Mouse (Mus musculus) CH12.LX (cell line): Measurements from ENCODE around the gene P3h1.

Experiments
- EP300 ChIP-seq: IDR thresholded peaks from 2 replicates; pipeline ENCODE4 v1.6.1; 2011; ENCODE audit warnings: low read length, improper control_type of control experiment
- ETS1 ChIP-seq: conservative IDR thresholded peaks from 2 replicates; pipeline ENCODE4 v1.6.1; 2012; ENCODE audit warnings: low read depth, mild to moderate bottlenecking, inconsistent platforms, low read length, improper control_type of control experiment, moderate library complexity
- KAT2A ChIP-seq: IDR thresholded peaks from 2 replicates; pipeline ENCODE4 v1.6.1; 2012; ENCODE audit warnings: low read length, improper control_type of control experiment, inconsistent platforms; ENCODE audit not compliant: insufficient replicate concordance
- MAFK ChIP-seq: IDR thresholded peaks from 2 replicates; pipeline ENCODE4 v1.6.1; 2011; ENCODE audit warnings: low read length, improper control_type of control experiment; ENCODE audit not compliant: insufficient replicate concordance
- MXI1 ChIP-seq: IDR thresholded peaks from 2 replicates; pipeline ENCODE4 v1.6.1; 2011; ENCODE audit warnings: mild to moderate bottlenecking, low read depth, low read length, improper control_type of control experiment
- POLR2A ChIP-seq: IDR thresholded peaks from 2 replicates; pipeline ENCODE4 v1.6.1; 2011; ENCODE audit warnings: low read depth, mild to moderate bottlenecking, improper control_type of control experiment, low read length
- USF1 ChIP-seq: IDR thresholded peaks from 2 replicates; pipeline ENCODE4 v1.6.1; 2014; ENCODE audit warnings: low read depth, mild to moderate bottlenecking, inconsistent platforms, low read length, improper control_type of control experiment
- USF2 ChIP-seq: conservative IDR thresholded peaks from 2 replicates; pipeline ENCODE4 v1.6.1; 2011; ENCODE audit warnings: low read depth, low read length, improper control_type of control experiment

DNA sequence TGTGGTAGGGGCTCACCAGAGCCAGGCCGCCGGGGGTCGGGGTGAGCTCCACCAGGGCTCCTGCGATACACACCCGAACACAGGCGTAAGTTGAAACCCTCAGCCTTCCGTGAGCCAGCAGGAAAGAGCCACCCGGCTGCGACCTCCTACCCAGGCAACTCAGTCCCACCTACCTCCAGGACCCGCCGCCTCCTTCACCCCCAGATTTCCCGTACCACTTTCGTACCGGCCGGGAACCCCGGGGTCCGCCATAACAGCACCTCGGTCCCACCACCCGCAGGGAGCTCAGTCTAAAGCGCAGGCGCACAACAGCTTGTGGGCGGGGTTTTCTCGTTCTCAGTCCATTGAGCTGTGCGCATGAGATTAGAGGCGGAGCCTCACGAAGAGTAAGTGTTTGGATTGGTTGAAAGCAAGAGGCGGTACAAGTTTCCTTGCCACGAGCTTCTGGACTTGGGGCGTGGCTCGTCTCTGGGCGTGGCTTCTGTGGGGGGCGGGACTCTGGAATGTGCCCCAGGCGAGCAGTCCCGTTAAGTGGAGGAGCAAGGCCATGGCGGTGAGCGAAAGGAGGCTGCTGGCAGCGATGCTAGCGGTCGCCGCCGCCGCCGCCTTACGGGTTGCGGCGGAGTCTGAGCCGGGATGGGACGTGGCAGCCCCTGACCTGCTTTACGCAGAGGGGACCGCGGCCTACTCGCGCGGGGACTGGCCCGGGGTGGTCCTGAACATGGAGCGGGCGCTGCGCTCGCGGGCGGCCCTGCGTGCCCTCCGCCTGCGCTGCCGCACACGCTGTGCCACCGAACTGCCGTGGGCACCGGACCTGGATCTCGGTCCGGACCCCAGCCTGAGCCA is at the start of gene P3h1, which contains the start of gene AU022252:
- TF ChIP-seq USF1 (no peak), USF2 (no peak), POLR2A (peak; percentile 96), MXI1 (peak; percentile 81), MAFK (no peak), ETS1 (no peak), KAT2A (0 out of 2 replicates have a peak, but pooled peaks have one; percentile 38), EP300 (no peak)
